Mouse (Mus musculus): ENCODE measurements at regions not wholly inside any gene's neighbourhood (a gene's known extent, or its start where the extent isn't known, plus 50 kb on each side); places are given as distances from the start of the nearest gene placed in this dataset.

DNA sequence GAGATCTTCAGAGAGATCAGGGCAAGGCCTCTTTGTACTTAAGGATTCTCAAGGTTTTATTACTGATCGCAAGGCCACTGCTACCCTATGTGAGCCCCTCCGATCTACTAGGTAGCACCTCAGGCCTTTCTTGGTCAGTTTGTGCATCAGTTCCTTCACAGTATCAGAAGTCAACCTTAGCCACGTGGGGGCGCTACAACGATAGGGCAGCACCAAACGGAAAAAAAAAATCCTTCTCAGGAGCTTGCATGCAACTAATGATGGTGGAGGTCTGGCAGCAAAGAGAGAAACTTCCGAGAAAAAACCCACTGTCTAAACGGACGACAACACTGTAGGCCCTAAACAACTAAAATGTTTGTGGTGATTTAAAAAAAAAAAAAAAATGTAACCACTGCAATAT lies 543.9 kb upstream of the Cadm2 start:
- no peak for TF ChIP-seq POLR2A (IDR thresholded peaks at IDR 0.05; ENCODE audit: extremely low read depth, insufficient read depth, low read length)
- no peak for TF ChIP-seq CTCF (IDR thresholded peaks at IDR 0.05; ENCODE audit: low read depth, low read length)
